Mouse (Mus musculus): Measurements from ENCODE around the gene Zeb2. TPM values are rescaled to one million over a fixed set of nuclear protein-coding genes. Genes with fewer than 3 reads are reported as not detected.

The Zeb2 gene
- total RNA-seq, 2 experiments from 2014 or later = 29.1 to 30.4 TPM

DNA sequence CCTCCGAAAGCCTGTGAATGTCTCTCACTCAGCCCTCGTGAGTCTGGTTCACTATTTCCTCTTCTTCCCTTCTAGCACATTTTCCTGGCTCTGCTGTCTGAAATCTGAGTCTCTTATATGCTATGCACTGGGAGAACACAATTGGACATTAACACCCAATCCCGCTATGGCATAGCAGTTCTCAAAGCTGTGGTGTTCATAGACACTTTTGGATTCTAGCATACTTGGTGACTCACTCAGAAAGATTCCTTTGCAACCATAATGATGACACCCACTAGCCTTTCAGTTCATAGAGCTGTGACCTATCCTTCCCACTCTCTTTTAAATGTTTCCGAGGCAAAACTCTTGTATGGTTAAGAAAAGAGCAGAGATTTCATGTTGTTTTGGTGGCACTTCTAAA, 156.0 kb downstream of the Zeb2 start:
- DNase-seq = no peak
- intact Hi-C loops (cut with DNase I) = no loop called here

DNA sequence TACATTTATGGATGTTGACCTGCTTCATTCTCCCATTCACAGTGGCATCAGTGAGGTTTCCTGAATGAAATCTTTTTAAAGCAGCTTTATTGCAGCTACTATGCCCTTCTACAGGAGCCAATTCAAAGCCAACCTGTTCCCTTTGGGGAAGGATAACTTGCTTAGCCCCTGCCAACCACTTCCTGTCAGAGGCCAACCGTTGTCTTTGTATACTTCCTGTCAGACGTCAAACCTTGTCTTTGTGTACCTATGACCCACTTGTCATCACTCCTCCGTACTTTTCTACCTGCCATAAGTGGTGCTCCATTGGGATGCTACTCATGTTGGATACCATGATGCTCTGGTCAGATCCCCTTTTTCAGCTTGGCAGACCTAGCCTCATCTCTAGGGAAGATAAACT, 156.6 kb downstream of the Zeb2 start:
- intact Hi-C loops (cut with DNase I) = no loop called here
- no peak for DNase-seq

DNA sequence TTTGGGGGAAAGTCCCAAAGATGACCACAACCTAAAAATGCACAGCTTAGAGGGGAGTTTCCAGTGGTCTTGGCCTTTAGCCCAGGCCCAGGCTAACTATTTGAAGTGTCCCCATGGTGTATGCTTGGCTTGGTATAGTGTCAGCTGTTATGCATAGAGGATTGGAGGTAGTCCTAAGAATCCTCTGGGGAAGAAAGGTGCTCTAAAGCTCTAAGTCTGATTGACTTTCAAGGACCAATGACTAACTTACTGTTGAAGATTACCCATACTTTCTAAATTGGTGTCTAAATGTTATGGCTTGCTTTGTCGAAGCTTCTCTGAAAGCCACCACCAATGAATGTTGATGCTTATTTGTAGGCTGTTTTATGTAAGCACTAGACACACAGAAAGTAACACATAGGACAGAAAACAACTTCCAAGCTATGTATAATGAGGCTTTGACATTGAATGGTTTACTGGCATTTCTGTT, 159.8 kb downstream of the Zeb2 start:
- no peak for DNase-seq
- intact Hi-C loops (cut with DNase I) = no loop called here

DNA sequence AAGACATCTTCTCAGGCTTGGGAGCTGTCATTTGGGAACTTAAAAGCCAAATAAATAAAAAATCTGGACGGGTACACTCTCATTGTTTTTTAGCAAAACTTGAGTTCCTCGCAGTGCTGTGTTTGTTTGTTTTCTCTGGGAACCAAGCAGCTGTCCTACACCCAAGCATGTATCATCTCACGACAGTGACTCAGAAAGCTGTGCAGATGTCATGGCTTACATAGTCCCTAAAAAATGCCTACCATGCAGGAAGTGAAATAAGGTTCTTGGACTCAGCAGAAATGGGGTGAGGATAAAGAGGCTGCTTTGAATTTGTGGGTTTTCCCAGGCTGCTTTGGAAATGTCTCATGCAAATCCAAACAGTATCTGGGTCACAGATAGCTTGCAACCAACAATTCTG, 161.0 kb downstream of the Zeb2 start:
- intact Hi-C loops (cut with DNase I) = no loop called here
- DNase-seq = no peak

DNA sequence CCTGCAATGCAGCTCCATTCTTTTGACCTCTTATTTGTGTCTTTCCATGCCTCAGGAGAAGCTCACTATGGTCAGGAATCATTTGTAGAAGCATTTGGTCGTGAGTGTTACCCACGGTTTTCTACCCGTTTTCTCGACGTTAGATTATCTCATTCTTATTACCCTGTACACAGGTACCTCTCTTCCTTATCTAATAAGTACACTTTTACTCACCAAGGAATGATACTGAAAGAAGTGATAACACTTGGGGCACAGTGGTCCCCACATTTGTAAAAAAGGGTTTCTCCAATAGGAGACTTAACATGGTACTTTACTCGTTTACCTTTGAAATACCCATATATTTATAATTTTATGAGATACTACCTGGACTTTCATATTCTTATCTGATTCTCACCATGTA, 161.7 kb downstream of the Zeb2 start:
- DNase-seq = no peak

DNA sequence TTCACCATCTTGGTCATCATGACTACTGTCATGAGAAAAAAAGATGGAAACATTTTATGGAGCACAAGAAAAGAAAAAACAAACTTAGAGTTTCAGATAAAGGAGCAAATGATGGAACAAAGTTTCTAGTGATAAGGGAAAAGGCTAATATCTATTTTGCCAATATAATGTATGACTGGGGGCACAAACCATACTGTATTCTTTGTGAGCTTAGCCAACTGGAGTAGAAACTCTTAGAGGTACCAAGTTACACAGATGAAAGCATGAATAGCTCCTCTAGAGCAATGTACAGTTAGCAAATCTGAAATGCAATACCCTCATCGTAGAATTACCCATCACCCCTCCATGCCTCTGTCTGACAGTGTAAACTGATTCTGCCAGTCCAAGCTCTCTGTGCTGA, 163.0 kb downstream of the Zeb2 start:
- intact Hi-C loops (cut with DNase I) = no loop called here
- no peak for DNase-seq

More for the DNA sequence above, 161.7 kb downstream of the Zeb2 start:
- intact Hi-C loops (cut with DNase I) = no loop called here

DNA sequence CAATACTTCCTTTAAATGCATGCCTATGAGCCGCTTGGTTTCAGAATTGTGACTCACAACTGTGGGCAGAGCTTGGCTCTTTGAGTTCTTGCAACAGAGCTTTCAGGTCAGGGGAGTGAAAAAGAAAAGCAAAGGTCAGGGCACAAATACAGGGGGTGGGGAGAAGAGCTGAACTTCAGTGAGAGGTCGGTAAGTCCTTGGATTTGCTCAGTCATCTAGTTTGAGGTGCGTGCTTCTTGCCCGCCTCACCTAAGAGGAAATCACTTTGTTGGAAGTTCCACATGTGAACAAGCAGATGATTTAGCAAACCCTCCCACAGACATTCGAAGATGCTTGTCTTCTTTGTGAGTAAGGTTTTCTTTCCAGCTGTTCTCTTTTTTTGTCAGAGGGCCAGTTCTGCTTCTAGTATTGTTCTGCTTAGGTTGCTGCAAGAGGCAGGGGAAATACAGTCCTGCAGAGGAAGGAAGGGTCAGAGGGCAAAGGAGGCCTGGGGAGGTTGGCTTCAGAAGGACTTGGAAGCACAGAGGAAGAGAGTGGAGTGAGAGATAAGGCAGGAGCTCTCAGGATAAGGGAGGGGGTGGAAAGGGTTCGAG, 164.3 kb downstream of the Zeb2 start:
- no peak for DNase-seq
- intact Hi-C loops (cut with DNase I) = no loop called here

DNA sequence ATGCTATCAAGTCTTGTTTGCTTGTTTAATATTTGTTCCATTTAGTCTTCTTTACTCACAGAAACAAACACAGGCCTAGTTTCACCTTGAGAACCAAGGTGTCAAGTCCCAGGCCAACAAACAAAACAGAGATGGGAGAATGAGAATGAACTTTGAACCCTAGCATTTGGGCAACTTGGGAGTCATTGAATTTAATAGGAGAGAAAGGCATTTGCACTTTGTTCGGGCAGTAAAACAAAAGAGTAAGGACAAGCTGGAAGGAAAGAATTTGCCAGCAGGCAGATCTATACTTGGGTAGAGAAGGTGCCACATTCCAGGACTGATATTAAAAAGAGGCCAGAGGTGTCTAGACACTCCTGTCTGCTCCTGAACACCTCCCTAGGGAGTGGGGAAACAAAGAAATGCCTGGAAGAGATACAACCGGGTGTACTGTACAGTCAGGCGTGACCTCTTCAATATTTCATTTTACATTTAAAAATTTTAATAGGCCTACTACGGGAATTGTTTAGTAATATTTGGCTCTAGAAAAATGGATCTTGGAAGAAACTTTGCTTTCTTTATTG, 165.5 kb downstream of the Zeb2 start:
- no peak for DNase-seq
- intact Hi-C loops (cut with DNase I) = no loop called here

DNA sequence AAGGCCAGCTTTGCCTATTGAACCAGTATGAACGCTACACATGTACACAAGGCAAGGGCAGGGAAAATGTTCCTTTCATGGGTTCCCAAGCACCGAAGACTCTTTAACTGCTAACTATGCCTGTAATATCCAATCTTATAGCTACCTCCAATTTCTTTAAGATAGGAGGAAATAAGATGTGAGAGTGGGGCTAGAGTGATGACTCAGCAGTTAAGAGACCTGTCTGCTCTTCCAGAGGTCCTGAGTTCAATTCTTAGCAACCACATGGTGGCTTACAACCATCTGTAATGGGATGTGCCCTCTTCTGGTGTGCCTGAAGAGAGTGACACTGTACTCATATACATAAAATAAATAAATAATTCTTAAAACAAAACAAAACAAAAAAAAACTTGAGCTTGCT, 172.5 kb downstream of the Zeb2 start:
- DNase-seq = no peak
- intact Hi-C loops (cut with DNase I) = no loop called here

Small RNAs within 50 kb of the gene (microRNA-seq; reads per million reads assigned to microRNA genes)
- 0.72 to 2.2 reads per million in 2 experiments for gene Mir5129

Other genes starting within 250 kb of the Zeb2 start
- 10 to 100 TPM; 22.9 to 28.9 TPM for gene Gtdc1, start 189.7 kb downstream of the Zeb2 start, total RNA-seq (2021)